Mouse (Mus musculus) thymus, postnatal 10 days (tissue): ENCODE measurements around the gene Bdh1.
A peak's percentile ranks its signal among the peaks of the same experiment; 100 is the strongest.
"Not testable (repeated sequence)": the region's sequence is repeated elsewhere in the genome, so short reads cannot be mapped to it uniquely, and the experiment has no call there.

Experiments
- DNase-seq, 2 experiments: peaks; one replicate each; pipeline ENCODE4 v3.0.0; 2021; ENCODE audit warnings: low spot score in 2 of 2

Gene Bdh1

GRCm38 (mm10) chr16:31464953-31465352, 42.9 kb downstream of the Bdh1 start:
- DNase-seq: no peak

GRCm38 (mm10) chr16:31465630-31466029, 43.5 kb downstream of the Bdh1 start:
- DNase-seq: peak in 1 of 2 experiments; percentile 23

- no peak for DNase-seq
Observed at GRCm38 (mm10) chr16:31466106-31466505, 44.0 kb downstream of the Bdh1 start.

DNA sequence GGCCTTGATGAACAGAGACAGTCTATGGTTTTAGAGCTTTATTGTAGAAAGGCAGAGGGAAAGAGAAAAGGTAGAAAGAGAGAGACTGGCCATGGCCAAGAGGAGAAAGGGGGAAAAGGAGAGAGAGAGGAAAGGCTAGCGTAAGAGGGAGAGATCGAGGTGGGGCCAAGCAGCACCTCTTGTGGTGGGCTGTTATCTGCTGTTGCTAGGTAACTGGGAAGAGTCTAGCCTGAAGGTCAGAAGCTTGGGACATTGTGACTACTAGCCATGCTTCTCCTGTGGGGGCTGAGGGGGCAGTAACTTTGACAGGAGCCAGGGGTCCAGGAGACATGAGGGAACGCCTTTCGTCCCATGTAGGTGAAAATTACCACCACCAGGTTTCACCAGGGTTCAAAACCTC, 48.7 kb downstream of the Bdh1 start:
- not testable (repeated sequence) for DNase-seq

- DNase-seq: no peak
Observed at GRCm38 (mm10) chr16:31471994-31472393, 49.9 kb downstream of the Bdh1 start.

- DNase-seq: no peak
Observed at GRCm38 (mm10) chr16:31473226-31473625, 51.1 kb downstream of the Bdh1 start.

DNA sequence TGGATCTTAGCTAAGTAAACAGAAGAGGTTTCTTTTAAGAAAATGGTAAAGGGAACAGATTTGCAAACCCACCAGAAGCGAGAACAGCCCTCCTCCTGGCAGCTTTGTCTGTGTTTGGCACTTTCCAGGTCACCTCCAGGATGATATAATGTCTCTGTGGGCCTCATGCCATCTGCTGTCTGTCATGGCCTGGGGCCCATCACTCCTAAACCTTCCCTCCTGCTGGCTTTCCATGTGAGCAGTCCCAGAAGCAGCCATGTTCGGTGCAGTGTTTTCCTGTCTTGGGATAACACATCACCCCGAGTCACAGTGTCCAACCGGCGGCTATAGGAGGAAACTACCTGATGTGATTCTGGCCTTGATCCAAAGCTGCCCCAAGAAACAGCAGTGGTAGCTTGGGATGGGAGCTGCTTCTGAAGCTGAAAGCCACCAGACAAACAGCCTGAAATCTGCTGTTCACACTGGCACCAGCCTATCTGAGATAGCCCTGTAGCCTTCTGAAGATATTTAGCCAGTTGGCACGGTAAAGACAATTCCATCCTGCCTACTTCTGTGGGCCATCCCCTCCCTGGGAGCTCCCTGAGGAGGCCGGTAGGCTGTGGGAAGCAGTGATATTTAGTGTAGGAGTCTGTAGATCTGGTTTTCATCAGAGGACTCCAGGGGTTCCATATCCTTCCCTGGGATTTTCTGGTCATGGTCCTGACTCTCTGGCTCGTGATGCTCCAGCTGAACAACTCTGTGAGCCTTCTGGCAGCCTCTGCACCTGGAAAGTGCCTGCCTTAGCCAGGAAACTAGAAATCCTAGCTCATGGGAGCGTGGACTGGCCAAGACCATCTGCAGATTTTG, 53.3 kb downstream of the Bdh1 start:
- DNase-seq: no peak

DNA sequence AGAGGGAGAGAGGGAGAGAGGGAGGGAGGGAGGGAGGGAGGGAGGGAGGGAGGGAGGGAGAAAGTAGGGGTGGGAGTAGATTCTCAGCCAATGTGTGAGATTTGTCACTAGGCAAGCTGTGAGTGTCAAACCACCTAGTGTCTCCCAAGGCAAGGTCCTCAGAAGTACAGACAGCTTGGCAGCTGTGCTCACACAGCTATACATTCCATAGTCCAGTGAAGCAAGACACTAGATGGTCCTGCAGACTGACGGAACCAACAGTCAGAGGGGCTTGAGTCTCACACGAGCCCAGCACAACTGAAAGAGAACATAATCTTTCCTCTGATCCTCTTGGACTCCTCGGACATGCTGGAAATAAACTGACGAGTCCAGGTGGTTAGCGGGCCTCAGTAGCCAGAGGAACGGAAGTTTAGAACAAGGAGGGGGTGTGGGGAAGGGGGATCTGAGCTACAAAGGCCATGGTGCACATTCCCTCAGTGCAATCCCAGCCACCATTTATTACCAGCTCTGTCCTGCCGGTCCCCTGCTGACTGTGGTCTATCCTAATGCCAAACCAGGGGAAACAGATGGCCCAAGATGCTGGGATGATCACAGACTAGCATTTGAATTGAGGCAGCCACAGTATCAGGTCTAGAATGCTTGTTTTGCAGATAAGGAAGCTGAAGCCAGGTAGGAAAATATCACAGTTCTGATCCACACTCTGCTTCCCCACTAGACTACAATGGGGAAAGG, 55.0 kb downstream of the Bdh1 start:
- no peak for DNase-seq

DNA sequence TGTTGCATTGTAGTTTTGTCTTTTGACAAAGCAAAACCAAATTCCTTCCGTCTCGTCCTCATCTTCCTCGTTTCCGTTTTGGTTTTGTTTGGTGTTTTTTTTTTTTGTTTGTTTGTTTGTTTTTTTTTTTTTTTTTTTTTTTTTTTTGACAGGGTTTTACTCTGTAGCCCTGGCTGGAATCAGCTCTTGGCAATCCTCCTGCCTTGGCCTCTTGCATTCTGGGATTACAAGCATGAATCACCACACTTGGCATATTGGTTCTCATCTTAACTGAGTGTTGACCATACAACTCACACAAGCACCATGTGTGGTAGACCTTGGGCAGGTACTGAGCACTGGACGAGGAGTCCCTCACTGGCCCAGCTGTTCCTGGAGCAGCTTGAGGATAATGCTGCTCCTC, 63.3 kb downstream of the Bdh1 start:
- no peak for DNase-seq

DNA sequence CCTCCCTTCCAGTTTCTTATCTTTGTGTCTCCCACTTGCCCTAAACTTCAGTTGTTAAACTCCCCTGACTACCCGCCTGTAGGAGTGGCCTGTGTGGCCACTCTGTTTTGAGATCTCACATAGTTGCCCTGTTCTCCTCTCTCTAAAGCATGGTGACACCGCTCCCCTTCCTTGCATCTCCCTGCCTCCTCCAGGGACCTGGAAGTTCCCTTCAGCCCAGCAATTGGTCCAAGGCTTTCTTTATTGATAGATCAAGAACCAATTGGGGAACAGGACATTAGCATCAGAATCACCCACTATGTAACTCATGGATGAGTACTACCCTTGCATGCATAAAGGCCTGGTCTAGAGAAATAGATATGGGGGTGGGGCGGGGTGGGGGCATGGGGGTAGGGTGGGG, 65.2 kb downstream of the Bdh1 start:
- no peak for DNase-seq

GRCm38 (mm10) chr16:31489096-31489495, 67.0 kb downstream of the Bdh1 start:
- no peak for DNase-seq

GRCm38 (mm10) chr16:31490967-31491366, 68.9 kb downstream of the Bdh1 start:
- no peak for DNase-seq

GRCm38 (mm10) chr16:31492921-31493549, 71.0 kb downstream of the Bdh1 start:
- DNase-seq: no peak

- no peak for DNase-seq
Observed at GRCm38 (mm10) chr16:31493550-31493965, 71.5 kb downstream of the Bdh1 start.

DNA sequence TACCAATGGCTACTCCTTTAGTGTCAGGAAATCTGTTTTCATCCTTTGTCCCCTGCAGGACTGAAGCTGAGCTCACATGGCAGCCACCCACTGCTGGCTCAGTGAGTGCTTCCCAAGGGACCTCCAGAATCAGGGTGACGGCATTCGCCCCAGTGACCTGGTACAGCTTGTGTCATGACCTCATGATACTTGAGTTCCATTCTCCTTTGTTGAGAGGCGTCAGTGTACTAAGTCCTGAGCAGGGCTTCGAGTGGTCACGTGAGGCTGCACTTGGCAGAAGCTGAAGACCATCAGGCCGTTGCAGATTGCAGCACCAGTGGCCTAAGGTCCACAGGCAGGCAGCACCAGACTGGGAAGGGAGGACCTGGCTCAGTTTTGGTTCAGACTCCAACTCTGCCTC, 71.9 kb downstream of the Bdh1 start:
- DNase-seq: no peak

- no peak for DNase-seq
Observed at GRCm38 (mm10) chr16:31495356-31495755, 73.3 kb downstream of the Bdh1 start.

GRCm38 (mm10) chr16:31495769-31496168, 73.7 kb downstream of the Bdh1 start:
- no peak for DNase-seq

DNA sequence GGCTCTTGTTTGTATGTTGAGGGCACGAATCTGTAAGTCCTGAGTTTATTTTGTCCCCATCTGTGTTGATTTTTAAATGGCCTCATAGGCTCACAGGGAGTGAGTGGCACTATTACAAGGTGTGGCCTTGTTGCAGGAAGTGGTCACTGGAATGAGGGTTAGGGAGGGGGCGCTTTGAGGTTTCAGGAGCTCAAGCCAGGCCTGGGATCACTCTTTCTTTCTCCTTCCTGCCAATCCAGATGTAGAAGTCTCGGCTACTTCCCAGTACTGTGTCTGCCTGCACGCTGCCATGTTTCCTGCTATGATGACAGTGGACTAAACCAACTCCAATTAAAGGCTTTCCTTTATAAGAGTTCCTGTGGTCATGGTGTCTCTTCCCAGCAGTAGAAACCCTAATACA, 76.3 kb downstream of the Bdh1 start:
- DNase-seq: no peak

- no peak for DNase-seq
Observed at GRCm38 (mm10) chr16:31499021-31499420, 76.9 kb downstream of the Bdh1 start.

GRCm38 (mm10) chr16:31499681-31500310, 77.7 kb downstream of the Bdh1 start:
- DNase-seq: no peak

DNA sequence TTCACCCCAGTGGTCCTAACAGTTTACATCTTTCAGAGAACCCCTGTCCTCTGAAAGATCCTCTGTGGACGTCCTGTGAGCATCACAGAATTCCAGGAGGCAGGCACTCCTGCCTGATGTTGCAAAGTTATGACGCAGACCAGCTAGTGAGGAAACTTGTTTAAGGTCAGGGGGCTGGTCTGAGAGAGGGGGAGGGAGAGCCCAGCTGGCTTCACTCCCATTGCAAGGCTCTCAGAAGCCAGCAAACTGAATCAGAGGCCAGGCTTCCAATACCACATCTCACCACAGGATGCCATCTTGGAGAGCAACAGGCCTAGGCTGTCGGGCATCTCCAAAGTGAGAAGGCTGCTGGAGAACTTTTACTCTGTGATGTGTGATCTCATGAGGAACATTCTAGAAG, 78.5 kb downstream of the Bdh1 start:
- DNase-seq: no peak
